Mouse (Mus musculus) testis, adult 2 months (tissue): ENCODE measurements around the gene Musk.

Experiments used
- CTCF ChIP-seq: fragments of 200-500 bp; IDR thresholded peaks from 2 replicates; pipeline ENCODE4 v1.5.1; 2012; ENCODE audit warnings: low read depth, mild to moderate bottlenecking, inconsistent platforms, low read length, moderate library complexity; ENCODE audit not compliant: control insufficient read depth, insufficient read depth, insufficient replicate concordance
- POLR2A ChIP-seq: fragments of 200-500 bp; IDR thresholded peaks from 2 replicates; pipeline ENCODE4 v1.6.1; 2012; ENCODE audit warnings: low read depth, mild to moderate bottlenecking, inconsistent platforms, low read length, moderate library complexity; ENCODE audit not compliant: control insufficient read depth

DNA sequence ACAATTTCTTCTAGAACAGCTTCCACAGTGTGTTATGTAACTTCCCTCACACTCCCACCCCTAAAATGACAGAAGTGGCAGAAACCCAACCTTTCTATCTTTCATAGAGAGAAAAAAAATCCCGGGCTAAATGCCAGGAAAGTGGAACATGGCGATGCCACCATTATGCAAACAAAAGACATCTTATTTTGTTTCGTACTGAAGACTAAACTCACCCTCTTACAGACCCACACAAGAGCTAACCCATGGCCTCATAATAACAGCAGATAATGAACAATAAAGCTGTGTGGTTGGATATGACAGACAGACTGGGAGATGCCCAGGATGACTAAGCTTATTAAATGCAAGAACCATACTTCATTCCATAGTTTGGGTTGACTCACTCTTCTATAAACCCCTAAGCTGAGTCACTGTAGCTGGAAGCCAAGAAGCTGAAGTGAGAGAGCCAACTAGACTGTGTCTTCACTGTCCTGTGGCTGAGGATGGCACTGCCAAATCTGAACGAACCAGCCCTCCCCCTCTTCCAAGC is 116.3 kb downstream of the Musk start:
- TF ChIP-seq CTCF = no peak
- no peak for TF ChIP-seq POLR2A
